Mouse (Mus musculus) spleen, adult 2 months (tissue): ENCODE data around the gene D330020A13Rik. TPM values are rescaled to one million over a fixed set of nuclear protein-coding genes. Genes with fewer than 3 reads are reported as not detected.
A peak's percentile ranks its signal among the peaks of the same experiment; 100 is the strongest.
"Not testable (repeated sequence)": the region's sequence is repeated elsewhere in the genome, so short reads cannot be mapped to it uniquely, and the experiment has no call there.

Source experiments
- DNase-seq, 2 experiments: peaks; one replicate each; pipeline versions ENCODE4 v3.0.0 to v3.0.0-alpha.2; 2012 to 2021; ENCODE audit warnings: low spot score in 2 of 2, low read depth in 1 of 2
- H3K27ac ChIP-seq: fragments of 200-500 bp; 2 replicates; pipeline ENCODE4 v1.5.1; 2012; ENCODE audit warnings: low read length, inconsistent platforms; ENCODE audit not compliant: insufficient read depth
- H3K27me3 ChIP-seq: fragments of 200-500 bp; 2 replicates; pipeline ENCODE4 v1.6.1; 2012; ENCODE audit warnings: mild to moderate bottlenecking, moderate library complexity, low read length, inconsistent platforms; ENCODE audit not compliant: control insufficient read depth, insufficient read depth
- H3K36me3 ChIP-seq: fragments of 200-500 bp; 2 replicates; pipeline ENCODE4 v1.6.1; 2012; ENCODE audit warnings: mild to moderate bottlenecking, low read length, inconsistent platforms; ENCODE audit not compliant: control insufficient read depth, insufficient read depth
- H3K4me1 ChIP-seq: fragments of 200-500 bp; 2 replicates; pipeline ENCODE4 v1.6.1; 2011; ENCODE audit warnings: inconsistent platforms; ENCODE audit not compliant: control insufficient read depth, insufficient read depth, insufficient read length
- H3K4me3 ChIP-seq: fragments of 200-500 bp; 2 replicates; pipeline ENCODE4 v1.5.1; 2011; ENCODE audit warnings: mild to moderate bottlenecking, inconsistent platforms; ENCODE audit not compliant: insufficient read depth, insufficient read length; ENCODE audit errors: extremely low read depth
- CTCF ChIP-seq: fragments of 200-500 bp; IDR thresholded peaks from 2 replicates; pipeline ENCODE4 v1.5.1; 2011; ENCODE audit warnings: mild to moderate bottlenecking, inconsistent platforms; ENCODE audit not compliant: insufficient read depth, insufficient read length, insufficient replicate concordance; ENCODE audit errors: extremely low read depth
- POLR2A ChIP-seq: fragments of 200-500 bp; IDR thresholded peaks from 2 replicates; pipeline ENCODE4 v1.6.1; 2011; ENCODE audit warnings: low read depth, low read length, inconsistent platforms
- WGBS: fragments of 180-500 bp; shearing (Covaris S2); methylation state at CpG from one replicate; pipeline ENCODE4 v1.1.7; 2018; 5-methylcytosine and 5-hydroxymethylcytosine counted together
- polyA plus RNA-seq: library from polyadenylated mRNA; depleted of rRNA; stranded (reverse); fragments of >200 nt; gene quantifications from 2 replicates; pipeline ENCODE4 v1.2.3, GENCODE M21; 2012

Gene D330020A13Rik
- polyA plus RNA-seq, 1 experiment: not detected

- DNase-seq: peak in 1 of 2 experiments; percentile 6
- H3K4me1 ChIP-seq: peaks cover 9% of the 10 kb centered on the region
- 3% methylated on average over 16 of the region's 16 CpGs for WGBS
Observed at GRCm38 (mm10) chr6:120294785-120295133, 595 bp downstream of the D330020A13Rik start.

GRCm38 (mm10) chr6:120296589-120296988, 2.4 kb downstream of the D330020A13Rik start:
- 98% methylated on average over 2 of the region's 2 CpGs for WGBS
- H3K27ac ChIP-seq, H3K36me3 ChIP-seq, DNase-seq, H3K4me3 ChIP-seq, H3K4me1 ChIP-seq: not testable (repeated sequence)
- peaks cover 14% of the 10 kb centered on the region for H3K27me3 ChIP-seq

More at GRCm38 (mm10) chr6:120294785-120295133, 595 bp downstream of the D330020A13Rik start:
- H3K4me3 ChIP-seq: peak overlapping the region; percentile 39; the same call in 1 of the 2 replicates
- H3K36me3 ChIP-seq: no peaks in the 10 kb centered on the region
- TF ChIP-seq CTCF (no peak), POLR2A (no peak)
- no peak overlapping the region for H3K27ac ChIP-seq
- H3K27me3 ChIP-seq: peaks cover 14% of the 10 kb centered on the region

- H3K27ac ChIP-seq: no peak overlapping the region
- WGBS: 29% methylated on average over 6 of the region's 6 CpGs
- H3K36me3 ChIP-seq: no peaks in the 10 kb centered on the region
- TF ChIP-seq POLR2A: no peak
- no peak; the same call in 1 of the 2 replicates for TF ChIP-seq CTCF
- no peak for DNase-seq
- H3K4me1 ChIP-seq: no peaks in the 10 kb centered on the region
- H3K27me3 ChIP-seq: no peaks in the 10 kb centered on the region
- no peak overlapping the region for H3K4me3 ChIP-seq
Observed at GRCm38 (mm10) chr6:120301137-120301536, 7.0 kb downstream of the D330020A13Rik start.

- Histone ChIP-seq H3K4me1 (no peaks in the 10 kb centered on the region), H3K4me3 (no peak overlapping the region), H3K36me3 (no peaks in the 10 kb centered on the region), H3K27me3 (no peaks in the 10 kb centered on the region), H3K27ac (no peak overlapping the region)
- 45% methylated on average over 16 of the region's 16 CpGs for WGBS
- no peak for DNase-seq
- no peak for TF ChIP-seq POLR2A
- TF ChIP-seq CTCF: no peak
Observed at GRCm38 (mm10) chr6:120302755-120303316, 8.7 kb downstream of the D330020A13Rik start.

GRCm38 (mm10) chr6:120306859-120307594, 12.9 kb downstream of the D330020A13Rik start:
- DNase-seq: no peak
- no peaks in the 10 kb centered on the region for H3K4me1 ChIP-seq
- no peak overlapping the region for H3K4me3 ChIP-seq
- no peaks in the 10 kb centered on the region for H3K36me3 ChIP-seq
- H3K27ac ChIP-seq: no peak overlapping the region
- TF ChIP-seq POLR2A (no peak), CTCF (no peak)
- 82% methylated on average over 3 of the region's 3 CpGs for WGBS
- H3K27me3 ChIP-seq: no peaks in the 10 kb centered on the region

- no peak overlapping the region for H3K27ac ChIP-seq
- H3K4me1 ChIP-seq: no peaks in the 10 kb centered on the region
- WGBS: 88% methylated on average over 9 of the region's 9 CpGs
- no peak for DNase-seq
- H3K36me3 ChIP-seq: no peaks in the 10 kb centered on the region
- no peaks in the 10 kb centered on the region for H3K27me3 ChIP-seq
- no peak for TF ChIP-seq CTCF
- no peak for TF ChIP-seq POLR2A
- H3K4me3 ChIP-seq: no peak overlapping the region
Observed at GRCm38 (mm10) chr6:120309338-120309737, 15.2 kb downstream of the D330020A13Rik start.

- Histone ChIP-seq H3K4me3 (no peak overlapping the region), H3K27ac (no peak overlapping the region), H3K36me3 (no peaks in the 10 kb centered on the region), H3K27me3 (no peaks in the 10 kb centered on the region), H3K4me1 (no peaks in the 10 kb centered on the region)
- WGBS: 72% methylated on average over 3 of the region's 3 CpGs
- TF ChIP-seq POLR2A (no peak), CTCF (no peak)
- no peak for DNase-seq
Observed at GRCm38 (mm10) chr6:120309787-120310186, 15.6 kb downstream of the D330020A13Rik start.
